Mouse (Mus musculus) hindbrain, embryonic 10.5 days (tissue): ENCODE data around the gene Slc7a6. TPM values are rescaled to one million over a fixed set of nuclear protein-coding genes. Genes with fewer than 3 reads are reported as not detected.
A peak's percentile ranks its signal among the peaks of the same experiment; 100 is the strongest.
"Not testable (repeated sequence)": the region's sequence is repeated elsewhere in the genome, so short reads cannot be mapped to it uniquely, and the experiment has no call there.

Experiments
- DNase-seq: peaks from one replicate; pipeline ENCODE4 v3.0.0-alpha.2; 2017; ENCODE audit warnings: low spot score
- H3K27ac ChIP-seq: fragments of 300-500 bp; sonication (generic); 2 replicates; pipeline ENCODE4 v1.5.1; 2016; ENCODE audit warnings: mild to moderate bottlenecking, moderate library complexity
- H3K27me3 ChIP-seq: fragments of 300-500 bp; sonication (generic); 2 replicates; pipeline ENCODE4 v1.6.1; 2016; ENCODE audit warnings: mild to moderate bottlenecking; ENCODE audit not compliant: poor library complexity, insufficient read depth, severe bottlenecking
- H3K36me3 ChIP-seq: fragments of 300-500 bp; sonication (generic); 2 replicates; pipeline ENCODE4 v1.6.1; 2016; ENCODE audit warnings: mild to moderate bottlenecking, moderate library complexity
- H3K4me1 ChIP-seq: fragments of 300-500 bp; sonication (generic); replicated peaks from 2 replicates; pipeline ENCODE4 v1.6.1; 2016; ENCODE audit warnings: mild to moderate bottlenecking
- H3K4me3 ChIP-seq: fragments of 300-500 bp; sonication (generic); 2 replicates; pipeline ENCODE4 v1.5.1; 2016; ENCODE audit warnings: mild to moderate bottlenecking, moderate library complexity
- H3K9me3 ChIP-seq: fragments of 300-500 bp; sonication (generic); 2 replicates; pipeline ENCODE4 v1.6.1; 2016; ENCODE audit warnings: mild to moderate bottlenecking, moderate library complexity
- WGBS: fragments of 180-500 bp; shearing (Covaris S2); methylation state at CpG from one replicate; pipeline ENCODE4 v1.1.7; 2016; 5-methylcytosine and 5-hydroxymethylcytosine counted together
- polyA plus RNA-seq: library from polyadenylated mRNA; unstranded; fragments of >200 nt; fragmentation: Nextera tagmentation; extraction: Ambion mirVana; gene quantifications from 2 replicates; pipeline ENCODE4 v1.2.1, GENCODE M21; 2016

The Slc7a6 gene
- polyA plus RNA-seq, 1 experiment from 2014 or later = 66.1 TPM

DNA sequence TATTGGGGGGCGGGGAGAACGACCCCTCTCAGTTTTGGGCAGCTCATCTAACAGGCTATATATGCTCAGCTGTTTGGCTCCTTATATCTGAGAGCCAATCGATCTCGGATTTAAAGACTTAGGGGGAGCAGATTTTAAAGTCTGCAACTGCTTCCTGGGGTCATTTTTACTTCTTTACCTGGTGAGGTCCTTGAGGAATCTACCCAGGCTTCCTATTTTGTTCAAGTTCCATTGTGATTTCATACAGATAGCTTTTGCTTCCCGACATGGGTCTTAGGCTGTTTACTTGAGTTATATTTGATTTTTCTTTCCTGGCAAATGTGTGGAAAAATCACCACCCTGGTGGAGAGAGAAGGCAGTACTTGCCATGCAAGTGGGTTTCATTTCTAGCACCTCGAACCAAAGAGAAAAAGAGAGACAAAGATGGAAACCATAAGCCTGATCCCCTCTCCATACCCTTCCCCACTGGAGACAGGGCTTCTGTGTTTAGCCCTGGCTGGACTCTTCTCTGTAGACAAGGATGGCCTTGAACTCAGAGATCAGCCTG, 1.4 kb downstream of the Slc7a6 start:
- Histone ChIP-seq H3K36me3 (peaks cover 13% of the 10 kb centered on the region), H3K9me3 (no peaks in the 10 kb centered on the region), H3K4me1 (peaks cover 14% of the 10 kb centered on the region), H3K27ac (peak overlapping the region; percentile 97; the same call in 1 of the 2 replicates), H3K27me3 (no peaks in the 10 kb centered on the region), H3K4me3 (peak overlapping the region; percentile 94)
- no peak for DNase-seq
- 51% methylated on average over 6 of the region's 6 CpGs for WGBS

DNA sequence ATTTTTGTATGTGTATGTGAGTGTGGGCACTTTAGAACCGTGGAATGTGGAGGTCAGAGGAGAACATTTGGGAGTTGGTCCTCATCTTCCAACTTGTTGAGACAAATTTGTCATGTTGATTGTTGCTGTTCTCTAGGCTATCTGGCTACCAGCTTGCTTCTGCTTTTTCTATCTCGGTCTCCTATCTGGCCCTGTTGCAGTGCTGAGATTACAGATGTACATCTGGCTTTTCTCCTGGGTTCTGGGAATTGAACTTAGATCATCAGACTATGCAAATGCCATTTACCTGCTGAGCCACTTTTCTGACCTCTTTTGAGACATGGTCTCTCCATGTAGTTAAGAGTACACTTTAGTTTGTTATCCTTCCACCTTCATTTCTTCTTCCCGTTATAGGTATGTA, 4.9 kb downstream of the Slc7a6 start:
- Histone ChIP-seq H3K9me3 (no peaks in the 10 kb centered on the region), H3K27ac (no peak overlapping the region), H3K4me1 (peaks cover 25% of the 10 kb centered on the region), H3K27me3 (no peaks in the 10 kb centered on the region), H3K4me3 (no peak overlapping the region), H3K36me3 (peaks cover 8% of the 10 kb centered on the region)
- no peak for DNase-seq
- WGBS = 90% methylated on average over 3 of the region's 3 CpGs

- peaks cover 27% of the 10 kb centered on the region for H3K36me3 ChIP-seq
- WGBS = 56% methylated on average over 1 of the region's 1 CpGs
- no peak for DNase-seq
- no peaks in the 10 kb centered on the region for H3K27me3 ChIP-seq
- H3K27ac ChIP-seq = no peak overlapping the region
- no peaks in the 10 kb centered on the region for H3K9me3 ChIP-seq
- peaks cover 12% of the 10 kb centered on the region for H3K4me1 ChIP-seq
- no peak overlapping the region for H3K4me3 ChIP-seq
These were observed 8.2 kb downstream of the Slc7a6 start for GRCm38 (mm10) chr8:106176891-106177290.

- Histone ChIP-seq H3K4me3 (no peak overlapping the region), H3K27me3 (no peaks in the 10 kb centered on the region), H3K9me3 (no peaks in the 10 kb centered on the region), H3K36me3 (peaks cover 34% of the 10 kb centered on the region), H3K27ac (no peak overlapping the region), H3K4me1 (peaks cover 12% of the 10 kb centered on the region)
- WGBS = 90% methylated on average over 1 of the region's 1 CpGs
- no peak for DNase-seq
These were observed 8.9 kb downstream of the Slc7a6 start for GRCm38 (mm10) chr8:106177594-106177993.

GRCm38 (mm10) chr8:106178428-106178827, 9.8 kb downstream of the Slc7a6 start:
- Histone ChIP-seq H3K4me3 (no peak overlapping the region), H3K4me1 (peaks cover 12% of the 10 kb centered on the region), H3K27ac (no peak overlapping the region), H3K27me3 (no peaks in the 10 kb centered on the region), H3K36me3 (peaks cover 35% of the 10 kb centered on the region), H3K9me3 (no peaks in the 10 kb centered on the region)
- DNase-seq = no peak
- WGBS = 90% methylated on average over 2 of the region's 2 CpGs

GRCm38 (mm10) chr8:106185628-106186270, 17.1 kb downstream of the Slc7a6 start:
- Histone ChIP-seq H3K27ac (no peak overlapping the region), H3K27me3 (no peaks in the 10 kb centered on the region), H3K9me3 (no peaks in the 10 kb centered on the region), H3K36me3 (peaks cover 91% of the 10 kb centered on the region), H3K4me1 (no peaks in the 10 kb centered on the region), H3K4me3 (no peak overlapping the region)
- no peak for DNase-seq
- WGBS = 92% methylated on average over 8 of the region's 8 CpGs

GRCm38 (mm10) chr8:106186394-106186793, 17.7 kb downstream of the Slc7a6 start:
- Histone ChIP-seq H3K9me3 (no peaks in the 10 kb centered on the region), H3K4me3 (no peak overlapping the region), H3K27me3 (no peaks in the 10 kb centered on the region), H3K27ac (no peak overlapping the region), H3K4me1 (no peaks in the 10 kb centered on the region), H3K36me3 (peaks cover 93% of the 10 kb centered on the region)
- 95% methylated on average over 3 of the region's 3 CpGs for WGBS
- DNase-seq = no peak

DNA sequence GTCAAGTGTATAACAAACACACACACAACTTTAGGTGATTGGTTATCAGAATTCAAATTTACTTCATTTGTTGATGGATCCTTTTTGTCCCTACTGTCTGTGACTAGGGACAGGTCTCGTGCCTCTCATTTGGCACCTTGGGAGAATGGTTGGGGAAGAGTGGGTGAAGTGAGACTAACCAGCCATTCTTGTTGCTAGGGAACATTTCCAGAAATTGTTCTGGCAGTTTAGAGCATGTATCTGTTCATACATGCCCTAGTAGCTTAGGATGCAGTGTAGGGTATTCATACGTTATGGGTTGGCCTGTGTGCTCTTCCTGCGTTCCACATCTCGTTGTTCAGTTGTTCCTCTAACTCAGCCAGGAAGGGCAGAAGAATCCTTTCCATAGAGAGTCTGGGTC, 20.5 kb downstream of the Slc7a6 start:
- DNase-seq = no peak
- H3K27me3 ChIP-seq = no peaks in the 10 kb centered on the region
- no peak overlapping the region for H3K4me3 ChIP-seq
- H3K4me1 ChIP-seq = no peaks in the 10 kb centered on the region
- 98% methylated on average over 4 of the region's 4 CpGs for WGBS
- no peak overlapping the region for H3K27ac ChIP-seq
- H3K36me3 ChIP-seq = peaks cover 94% of the 10 kb centered on the region
- no peaks in the 10 kb centered on the region for H3K9me3 ChIP-seq

- no peak for DNase-seq
- Histone ChIP-seq H3K36me3 (peaks cover 94% of the 10 kb centered on the region), H3K4me1 (no peaks in the 10 kb centered on the region), H3K27ac (no peak overlapping the region), H3K4me3 (no peak overlapping the region), H3K9me3 (no peaks in the 10 kb centered on the region), H3K27me3 (no peaks in the 10 kb centered on the region)
- WGBS = 93% methylated on average over 5 of the region's 5 CpGs
These were observed 23.0 kb downstream of the Slc7a6 start for GRCm38 (mm10) chr8:106191639-106192038.

DNA sequence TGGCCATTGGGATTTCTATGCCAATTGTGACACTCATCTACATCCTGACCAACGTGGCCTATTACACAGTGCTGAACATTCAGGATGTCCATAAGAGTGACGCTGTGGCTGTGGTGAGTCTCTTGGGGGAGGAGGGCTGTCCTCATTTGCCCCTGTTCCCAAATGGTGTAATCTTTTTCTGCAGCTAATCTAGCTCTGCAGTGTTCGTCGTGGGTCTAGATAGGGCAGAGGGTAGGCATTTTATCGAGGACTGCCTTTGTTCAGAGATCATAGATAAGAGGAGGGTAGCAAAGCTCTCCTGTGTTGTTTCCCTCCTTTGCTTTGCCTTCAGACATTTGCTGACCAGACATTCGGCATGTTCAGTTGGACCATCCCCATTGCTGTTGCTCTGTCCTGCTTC, 24.5 kb downstream of the Slc7a6 start:
- Histone ChIP-seq H3K36me3 (peaks cover 94% of the 10 kb centered on the region), H3K4me1 (no peaks in the 10 kb centered on the region), H3K27ac (no peak overlapping the region), H3K9me3 (no peaks in the 10 kb centered on the region), H3K27me3 (no peaks in the 10 kb centered on the region), H3K4me3 (no peak overlapping the region)
- no peak for DNase-seq
- WGBS = 89% methylated on average over 6 of the region's 6 CpGs

DNA sequence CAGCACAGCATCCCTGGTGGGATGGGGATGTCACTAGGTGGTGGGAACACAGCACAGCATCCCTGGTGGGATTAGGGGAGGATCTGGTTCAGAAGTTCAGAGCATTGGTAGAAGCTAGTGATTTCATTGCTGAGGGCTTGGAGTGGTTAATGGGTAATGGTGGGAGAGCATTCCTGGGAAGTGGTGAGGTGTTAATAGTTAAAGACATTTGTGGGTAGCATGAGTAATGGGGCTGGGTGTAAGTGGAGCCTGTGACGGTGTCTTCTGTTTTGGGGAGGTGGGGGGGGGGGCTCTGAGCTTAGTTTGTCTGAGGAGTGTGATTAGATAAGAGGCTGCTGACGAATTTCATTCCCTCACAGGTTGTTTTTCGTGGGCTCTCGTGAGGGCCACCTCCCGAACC, 25.4 kb downstream of the Slc7a6 start:
- Histone ChIP-seq H3K4me3 (no peak overlapping the region), H3K36me3 (peaks cover 92% of the 10 kb centered on the region), H3K27me3 (no peaks in the 10 kb centered on the region), H3K4me1 (no peaks in the 10 kb centered on the region), H3K9me3 (no peaks in the 10 kb centered on the region), H3K27ac (no peak overlapping the region)
- 90% methylated on average over 5 of the region's 5 CpGs for WGBS
- no peak for DNase-seq

- peak; percentile 34 for DNase-seq
- Histone ChIP-seq H3K4me1 (no peaks in the 10 kb centered on the region), H3K36me3 (peaks cover 98% of the 10 kb centered on the region), H3K27me3 (no peaks in the 10 kb centered on the region), H3K9me3 (no peaks in the 10 kb centered on the region), H3K4me3 (no peak overlapping the region), H3K27ac (no peak overlapping the region)
- WGBS = 33% methylated on average over 1 of the region's 1 CpGs
These were observed 30.1 kb downstream of the Slc7a6 start for GRCm38 (mm10) chr8:106198741-106199140.

GRCm38 (mm10) chr8:106199596-106199995, 30.9 kb downstream of the Slc7a6 start:
- H3K4me1 ChIP-seq, DNase-seq, H3K27me3 ChIP-seq, H3K9me3 ChIP-seq, H3K4me3 ChIP-seq, H3K27ac ChIP-seq: not testable (repeated sequence)
- WGBS = 90% methylated on average over 3 of the region's 3 CpGs
- H3K36me3 ChIP-seq = peaks cover 98% of the 10 kb centered on the region
